Mouse (Mus musculus) left cerebral cortex, postnatal 25 days (tissue): ENCODE data around the gene Gm6525. TPM values are rescaled to one million over a fixed set of nuclear protein-coding genes. Genes with fewer than 3 reads are reported as not detected.

Source experiments
- total RNA-seq, 2 experiments: library from RNA; stranded (reverse); gene quantifications; 2 replicates each; pipeline ENCODE4 v1.2.3; 2021

The Gm6525 gene
- total RNA-seq, 2 experiments from 2014 or later = not detected

Other genes starting within 250 kb of the Gm6525 start
- gene Tmem131l, start 133.9 kb upstream of the Gm6525 start, total RNA-seq = 10 to 100 TPM; 19.6 to 26.4 TPM
- gene Mnd1, start 18.3 kb upstream of the Gm6525 start, total RNA-seq = 1 to 10 TPM; 1.3 TPM
- 100 to 1,000 TPM; 239 to 257 TPM for gene Trim2, start 132.8 kb downstream of the Gm6525 start, total RNA-seq